Mouse (Mus musculus): Measurements from ENCODE around the gene Slc22a16.

Slc22a16 gene

DNA sequence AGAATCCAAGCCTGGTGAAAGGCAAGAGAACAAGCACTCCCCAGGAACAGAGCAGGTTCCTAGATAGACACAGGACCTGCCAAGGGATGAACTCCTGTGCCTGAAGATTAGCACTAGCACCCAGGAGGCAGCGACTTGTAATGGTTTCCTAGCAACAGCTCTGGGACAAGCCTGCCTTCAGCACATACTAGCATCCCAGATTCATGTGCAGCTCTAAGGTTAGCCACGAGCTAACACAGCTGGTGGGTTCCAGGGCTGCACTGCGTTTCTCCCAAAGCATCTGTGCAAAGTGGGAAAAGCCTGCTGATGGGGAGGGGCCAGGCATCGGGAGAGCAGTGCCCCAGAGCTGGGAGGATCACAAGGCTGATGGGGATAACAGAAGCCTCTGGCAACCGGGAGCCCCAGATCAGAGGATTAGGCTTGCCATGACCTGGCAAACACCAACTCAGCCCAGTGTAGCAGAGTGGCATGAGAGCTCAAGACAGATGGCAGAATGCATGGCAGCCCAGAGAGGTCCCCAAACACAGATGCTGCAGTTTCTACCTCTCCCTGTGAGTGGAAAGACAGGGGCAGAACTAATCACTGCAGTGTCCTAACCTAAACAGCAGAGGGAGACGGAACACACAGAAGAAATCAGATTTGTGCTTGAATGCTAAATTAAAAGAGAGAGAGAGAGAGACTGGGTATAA is 34.7 kb downstream of the Slc22a16 start:
- no peak for DNase-seq (ENCODE audit: low spot score)

DNA sequence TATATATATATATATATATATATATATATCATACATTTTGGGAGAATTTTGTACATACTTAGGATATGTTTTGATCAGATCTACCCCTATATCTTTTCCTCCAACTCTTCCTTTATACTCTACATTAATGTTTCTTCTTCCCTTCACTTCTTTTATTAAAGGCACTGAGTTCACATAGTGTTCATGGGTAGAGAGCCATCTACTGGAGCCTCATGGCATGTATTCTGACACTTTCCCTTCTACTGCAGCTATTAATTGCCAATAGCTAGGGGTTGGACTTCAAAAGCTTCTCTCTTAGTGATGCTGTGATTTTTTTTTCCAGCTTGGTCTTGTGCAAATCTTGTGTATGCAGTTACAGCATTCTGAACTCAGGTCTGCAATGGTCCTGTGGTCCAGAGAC is 47.8 kb downstream of the Slc22a16 start:
- no peak for DNase-seq (ENCODE audit: low spot score)

DNA sequence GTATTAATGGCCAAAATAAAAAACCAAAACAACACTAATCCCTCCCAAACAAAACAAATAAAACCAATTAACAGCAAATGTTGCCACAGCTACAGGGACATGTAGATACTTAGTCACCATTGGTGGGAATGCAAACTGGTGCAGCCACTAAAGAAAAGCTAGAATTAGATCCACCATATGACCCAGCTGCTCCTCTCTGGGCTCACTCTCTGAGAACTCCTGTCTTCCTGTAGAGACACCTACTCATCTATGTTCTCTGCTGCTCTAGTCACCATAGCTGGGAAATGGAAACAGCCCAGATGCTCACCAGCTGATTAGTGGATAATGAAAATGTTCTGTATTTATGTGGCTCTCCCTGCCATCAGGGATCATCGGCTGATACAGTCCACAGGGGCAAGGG is 49.6 kb downstream of the Slc22a16 start:
- no peak for DNase-seq (ENCODE audit: low spot score)

DNA sequence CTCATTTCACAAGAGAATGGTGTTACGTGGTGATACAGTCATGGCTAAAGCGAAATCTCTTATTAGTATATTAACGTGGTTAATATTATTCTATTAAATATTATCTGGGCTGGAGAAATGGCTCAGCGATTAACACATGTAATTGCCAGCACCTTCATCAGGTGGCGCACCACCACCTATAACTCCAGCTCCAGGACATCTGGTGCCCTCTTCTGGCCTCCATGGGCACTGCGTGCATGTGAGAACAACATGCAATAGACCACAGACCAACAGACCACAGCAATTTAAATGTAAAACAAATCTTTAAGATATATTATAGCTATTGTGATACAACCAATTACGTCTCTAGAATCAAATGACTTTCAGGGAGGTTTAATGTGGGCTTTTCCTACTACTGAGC is 59.0 kb downstream of the Slc22a16 start:
- DNase-seq (ENCODE audit: low spot score), result no peak

DNA sequence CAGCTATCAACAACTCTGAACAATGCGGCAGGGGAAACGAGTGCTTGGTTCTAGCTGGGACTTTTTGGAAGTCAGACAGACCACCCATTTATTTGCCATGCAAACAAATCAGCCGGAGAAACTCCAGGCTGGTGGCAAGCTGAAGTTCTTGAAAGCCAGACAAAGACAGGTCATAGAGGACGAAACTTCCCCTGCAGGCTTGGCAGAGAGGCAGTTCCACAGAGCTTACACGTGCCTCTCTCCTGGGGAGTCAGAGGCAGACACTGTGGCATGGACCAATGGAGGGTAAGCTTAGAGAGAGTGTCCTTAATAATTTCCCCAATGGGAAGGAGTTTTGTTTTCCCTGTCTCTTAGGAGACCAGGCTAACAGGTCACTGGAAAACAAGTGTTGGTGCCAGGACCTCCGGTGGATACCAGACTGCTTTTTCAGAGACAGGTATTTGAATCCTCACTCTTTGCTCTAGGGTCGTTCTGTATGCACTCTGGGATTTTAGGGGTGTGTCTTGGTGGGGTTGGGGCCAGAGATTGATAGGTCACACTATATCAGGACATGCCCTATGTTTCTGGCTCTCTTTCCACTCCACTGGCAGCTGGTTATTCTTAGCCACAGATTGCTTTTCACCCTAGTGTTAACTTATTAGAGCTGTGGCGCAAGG is 59.6 kb downstream of the Slc22a16 start, which contains the start of gene Ddo:
Gene Ddo (plus strand): TSS at position 356 of the 656 bp plus-strand sequence.
- no peak for DNase-seq (ENCODE audit: low spot score)

DNA sequence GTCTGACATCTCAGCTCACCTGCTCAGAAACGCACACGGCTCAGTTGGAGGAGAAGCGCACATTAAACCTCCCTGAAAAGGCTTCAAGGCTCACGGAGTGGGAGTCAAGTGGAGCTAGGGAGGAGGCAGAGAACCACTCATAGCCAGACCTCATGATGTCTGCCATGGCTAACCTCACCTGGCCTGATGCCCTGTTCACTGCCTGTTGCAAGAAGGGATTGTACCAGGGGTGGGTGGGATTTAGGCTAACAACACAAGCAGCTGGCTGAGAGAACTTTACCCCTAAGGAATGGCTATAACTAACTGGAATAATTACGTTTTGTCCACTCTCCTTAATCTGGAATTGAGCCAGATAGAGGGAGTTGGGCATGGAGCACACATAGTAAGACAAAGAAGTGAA is 60.3 kb downstream of the Slc22a16 start:
- DNase-seq (ENCODE audit: low spot score), result no peak

DNA sequence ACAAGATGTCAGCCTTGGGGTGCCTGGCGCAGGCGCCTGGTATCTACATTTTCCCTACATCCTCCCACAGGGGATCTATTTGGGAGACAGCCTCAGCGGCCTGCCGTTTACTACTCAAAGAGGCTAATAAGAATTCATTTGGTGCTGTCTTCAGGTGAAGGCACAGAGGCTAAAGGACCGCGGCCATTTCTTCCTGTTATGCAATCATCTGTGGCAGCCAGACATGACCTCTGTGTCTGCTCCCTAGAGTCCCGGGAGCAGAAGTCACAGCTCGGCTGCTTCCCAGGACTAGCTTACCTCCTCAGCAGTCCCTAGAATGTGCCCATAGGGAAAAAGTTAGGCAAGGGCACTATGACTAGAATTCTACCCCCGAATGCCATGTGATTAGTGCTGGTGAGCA is 60.8 kb downstream of the Slc22a16 start:
- DNase-seq (ENCODE audit: low spot score), result no peak

DNA sequence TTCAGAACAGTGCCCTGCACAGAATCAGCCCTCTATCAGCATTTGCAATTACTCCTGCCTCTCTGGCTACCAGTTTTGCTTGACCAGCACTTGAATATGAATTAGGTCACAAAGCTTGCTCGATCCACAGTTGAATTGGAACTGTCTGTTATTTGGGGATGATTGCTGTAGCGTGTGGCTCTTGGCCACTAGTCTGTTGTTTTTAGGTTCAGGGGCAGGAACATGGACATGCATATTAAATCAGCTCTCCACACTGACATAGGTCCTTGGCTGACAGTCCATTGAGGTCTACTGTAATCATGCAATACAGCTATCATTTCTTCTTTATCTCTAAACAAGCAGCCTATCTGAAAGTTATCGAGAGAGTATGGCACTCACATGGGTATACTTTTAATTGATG is 62.0 kb downstream of the Slc22a16 start:
- DNase-seq (ENCODE audit: low spot score), result no peak

DNA sequence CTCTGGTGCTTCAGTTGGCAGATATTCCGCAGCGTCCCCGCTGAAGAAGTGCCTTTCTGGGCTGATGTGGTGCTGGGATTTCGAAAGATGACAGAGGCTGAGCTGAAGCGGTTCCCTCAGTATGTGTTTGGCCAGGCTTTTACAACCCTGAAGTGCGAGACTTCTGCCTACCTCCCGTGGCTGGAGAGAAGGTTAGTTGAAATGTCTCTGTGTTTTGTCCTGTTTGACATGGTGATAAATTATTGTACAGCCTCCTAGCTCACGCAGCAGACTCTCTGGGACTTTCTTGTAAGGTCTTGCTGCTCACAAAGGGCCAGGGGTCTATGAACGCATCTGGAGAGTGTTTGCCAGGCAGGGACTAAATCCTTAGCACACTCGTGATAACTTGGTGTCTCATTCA is 67.2 kb downstream of the Slc22a16 start:
- DNase-seq (ENCODE audit: low spot score), result no peak

DNA sequence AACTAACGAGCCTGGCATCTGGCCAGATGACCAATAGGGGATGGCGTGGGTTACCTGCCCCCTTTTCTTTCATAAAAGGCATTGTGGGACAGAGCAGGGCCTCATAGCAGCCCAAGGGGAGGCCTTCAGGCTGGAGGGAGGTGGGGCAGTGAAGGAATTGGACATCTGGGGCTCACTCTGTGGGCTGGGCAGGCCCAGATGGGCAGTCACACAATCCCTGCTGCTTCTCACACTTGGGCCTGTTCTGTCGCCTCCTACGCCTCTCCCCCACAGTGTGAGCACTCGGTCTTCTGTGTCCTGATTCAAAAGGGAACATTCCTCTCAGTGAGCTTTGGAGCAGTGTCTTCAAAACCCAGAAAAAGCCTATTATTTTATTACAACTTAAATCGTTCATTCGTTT is 68.1 kb downstream of the Slc22a16 start:
- no peak for DNase-seq (ENCODE audit: low spot score)

DNA sequence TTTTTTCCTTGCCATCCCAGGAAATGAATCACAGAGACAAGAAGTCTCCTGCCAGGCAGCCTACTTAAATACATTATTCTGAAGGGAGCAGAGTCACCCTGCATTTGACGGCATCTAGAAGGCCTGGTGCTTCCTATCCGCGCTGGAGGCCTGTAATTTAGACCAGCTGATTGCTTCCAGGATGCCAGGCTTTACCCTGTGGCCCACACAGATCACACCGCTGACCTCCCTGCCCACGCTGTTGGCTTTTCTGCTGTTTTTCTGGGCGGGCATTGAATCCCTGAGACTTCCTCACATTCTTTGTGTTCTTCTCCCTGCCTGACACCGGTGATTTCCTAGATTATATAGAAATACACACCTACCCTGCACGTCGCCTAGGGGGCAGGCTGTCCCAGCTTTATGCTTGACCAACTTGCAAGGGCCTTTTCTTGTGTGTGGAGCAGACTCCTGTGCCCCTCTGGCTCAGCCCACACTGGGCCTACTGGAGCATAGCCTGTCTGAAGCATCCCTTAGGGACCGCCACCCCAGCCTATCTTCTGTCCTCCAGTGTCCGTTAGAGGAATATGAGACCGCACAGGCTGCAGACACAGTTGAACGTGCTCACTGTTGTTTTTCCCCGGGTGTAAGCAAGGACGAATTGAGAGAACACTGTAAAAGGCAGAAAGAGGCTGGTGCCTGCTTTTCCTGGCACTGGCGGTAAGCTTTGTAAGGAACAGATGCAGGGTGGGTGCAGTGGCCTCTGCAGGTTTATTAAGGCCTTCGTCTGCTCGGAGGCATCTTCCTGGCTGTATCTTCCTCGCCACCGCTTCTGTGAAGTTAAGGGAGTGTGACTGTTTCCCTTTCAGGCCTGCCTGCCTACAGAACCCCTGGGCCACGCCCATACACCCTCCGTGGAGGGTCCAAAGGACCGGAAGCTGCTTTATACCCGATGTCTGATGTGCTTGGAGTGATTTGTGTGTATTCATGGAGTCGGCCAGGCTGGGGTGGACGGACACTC is 69.0 kb downstream of the Slc22a16 start:
- DNase-seq (ENCODE audit: low spot score), result no peak

DNA sequence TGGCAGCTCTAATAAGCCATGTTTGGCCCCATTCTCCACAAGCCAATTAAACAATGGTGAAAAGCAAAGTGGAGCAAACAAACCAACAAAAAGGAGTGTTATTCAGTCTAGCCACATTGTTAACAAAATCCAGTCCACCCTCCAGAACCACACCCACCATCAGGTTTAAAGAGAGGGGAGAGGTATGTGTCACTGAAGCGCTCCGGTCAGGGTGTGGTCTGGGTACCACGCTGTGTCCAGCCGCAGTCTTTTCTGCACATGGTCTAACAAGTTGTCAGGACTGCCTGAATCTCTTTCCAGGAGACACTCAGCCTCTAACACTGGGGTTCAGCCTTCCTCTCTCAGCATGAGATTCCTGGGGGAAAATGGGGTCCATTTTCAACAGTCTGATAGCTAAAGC is 70.3 kb downstream of the Slc22a16 start:
- no peak for DNase-seq (ENCODE audit: low spot score)

DNA sequence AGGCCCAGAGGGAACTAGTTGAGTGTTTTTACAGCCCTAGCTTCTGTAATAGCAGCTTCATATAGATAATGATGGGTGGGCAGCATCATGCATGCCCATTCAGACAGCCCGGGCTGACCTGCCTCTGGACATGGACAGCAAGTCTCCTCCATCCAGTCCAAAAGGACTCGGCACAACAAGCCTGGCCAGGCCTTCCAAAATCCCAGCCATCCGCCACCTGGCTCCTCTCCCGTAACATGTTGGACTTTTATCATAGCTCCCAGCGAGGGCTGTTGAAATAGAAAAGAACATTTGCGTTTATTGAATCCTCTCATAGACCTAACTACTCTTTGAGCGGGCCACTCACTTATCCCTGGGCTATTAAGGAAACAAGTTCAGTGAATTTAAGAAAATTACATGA is 71.8 kb downstream of the Slc22a16 start:
- DNase-seq (ENCODE audit: low spot score), result no peak

DNA sequence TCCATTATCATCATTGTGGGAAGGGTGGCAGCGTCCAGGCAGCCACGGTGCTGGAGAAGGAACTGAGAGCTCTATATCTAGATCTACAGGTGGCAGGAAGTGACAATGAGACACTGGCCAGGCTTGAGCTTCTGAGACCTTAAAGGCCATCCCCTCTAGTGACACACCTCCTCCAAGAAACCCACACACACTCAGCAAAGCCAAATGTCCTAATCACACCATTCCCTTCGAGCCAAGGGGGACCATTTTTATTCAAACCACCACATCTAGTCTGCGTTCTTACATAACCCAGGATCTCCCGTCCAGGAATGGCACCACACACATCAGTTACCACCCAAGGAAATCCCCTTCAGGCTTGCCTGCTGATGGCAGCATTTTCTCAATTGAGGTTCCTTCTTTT is 73.0 kb downstream of the Slc22a16 start:
- no peak for DNase-seq (ENCODE audit: low spot score)

DNA sequence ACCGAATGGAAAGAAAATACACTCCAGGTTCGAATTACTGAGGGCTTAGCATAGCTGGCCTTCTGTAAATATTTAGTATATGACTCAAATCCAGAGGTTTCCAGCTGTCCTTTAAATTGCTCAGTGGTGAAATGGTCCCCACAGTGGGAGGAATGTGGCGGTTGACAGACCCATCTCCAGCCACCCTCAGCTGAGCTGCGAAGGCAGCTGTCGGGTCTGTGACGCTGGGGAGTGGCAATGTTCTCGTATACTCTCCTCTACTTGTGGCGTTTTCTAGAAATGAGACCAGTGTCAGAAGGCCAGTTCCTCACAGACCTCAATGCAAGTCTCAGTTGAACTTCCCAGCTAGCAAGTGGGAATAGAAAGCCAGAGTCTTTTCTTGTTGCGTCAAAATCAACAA is 74.3 kb downstream of the Slc22a16 start:
- no peak for DNase-seq (ENCODE audit: low spot score)

DNA sequence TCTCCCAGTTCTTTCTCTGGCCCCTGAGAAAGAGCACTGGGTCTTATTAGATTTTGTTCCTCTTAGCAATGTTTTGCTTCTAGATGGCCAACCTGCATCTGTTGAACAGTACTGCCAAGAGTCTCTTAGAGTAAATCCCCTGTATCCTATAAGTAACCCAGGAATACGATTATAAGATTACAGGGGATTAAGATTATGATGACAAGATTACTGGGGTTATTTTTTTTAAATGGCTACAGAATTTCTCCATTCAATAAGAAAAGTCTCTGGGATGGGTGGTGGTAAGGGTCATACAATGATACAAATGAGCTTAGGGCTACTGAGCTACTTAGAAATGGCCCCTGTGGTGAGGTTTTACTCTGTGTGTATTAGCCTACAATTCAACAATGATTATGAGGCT is 75.2 kb downstream of the Slc22a16 start:
- no peak for DNase-seq (ENCODE audit: low spot score)

DNA sequence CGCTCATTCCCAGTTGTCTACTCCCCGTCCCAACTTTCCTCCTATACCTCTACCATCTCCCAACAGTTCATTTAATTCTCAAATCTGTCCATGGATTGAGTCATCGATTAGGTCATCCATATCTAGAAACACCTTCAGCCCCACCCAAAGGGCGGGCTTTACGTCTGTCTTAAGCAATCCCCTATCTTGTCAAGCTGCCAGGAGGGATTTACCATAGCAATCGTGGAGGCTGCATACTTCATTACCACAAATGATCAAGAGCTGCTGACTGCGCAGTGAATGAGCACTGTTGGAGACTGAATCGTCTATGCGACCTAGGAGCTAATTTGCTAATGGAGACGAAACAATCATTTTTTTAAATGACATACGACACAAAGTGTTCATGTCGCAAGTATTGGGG is 78.6 kb downstream of the Slc22a16 start:
- no peak for DNase-seq (ENCODE audit: low spot score)

DNA sequence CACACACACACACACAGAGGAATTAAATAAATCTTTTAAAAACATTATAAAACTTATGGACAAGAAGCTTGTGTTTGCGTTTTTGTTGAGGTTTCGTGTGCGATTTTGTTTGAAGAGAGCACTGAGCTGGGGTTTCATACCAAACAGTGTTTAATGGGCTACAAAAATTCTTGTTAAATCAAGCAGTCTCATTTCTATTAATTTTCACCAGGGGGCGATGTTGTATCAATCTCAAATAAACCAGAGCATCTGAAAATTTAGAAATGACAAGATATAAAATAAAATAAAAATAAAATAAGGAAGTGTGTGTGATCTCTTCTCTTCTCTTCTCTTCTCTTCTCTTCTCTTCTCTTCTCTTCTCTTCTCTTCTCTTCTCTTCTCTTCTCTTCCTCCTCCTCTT is 79.5 kb downstream of the Slc22a16 start:
- no peak for DNase-seq (ENCODE audit: low spot score)

DNA sequence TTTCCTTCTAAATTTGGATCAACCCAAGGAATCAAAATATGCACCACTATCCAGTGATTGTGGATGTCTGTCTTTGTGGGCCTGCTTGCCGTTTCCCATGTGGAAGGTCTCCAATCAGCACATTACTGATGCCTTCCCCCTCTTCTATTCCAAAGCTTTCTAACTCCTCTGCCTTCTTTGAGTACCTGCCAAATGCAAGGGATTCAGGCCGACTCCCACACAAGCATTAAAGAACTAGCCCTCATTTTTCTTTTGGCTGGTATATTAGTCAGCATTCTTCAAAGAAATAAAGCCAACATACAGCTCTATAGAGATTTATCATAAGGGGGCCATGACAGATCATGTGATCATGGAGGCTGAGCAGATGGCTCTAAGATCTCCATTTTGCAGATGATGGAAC is 81.5 kb downstream of the Slc22a16 start:
- DNase-seq (ENCODE audit: low spot score), result no peak

Data from urinary bladder, postnatal 10 days (tissue).